Mouse (Mus musculus) macrophage (primary cell): ENCODE data around the gene Timm17a. TPM values are rescaled to one million over a fixed set of nuclear protein-coding genes. Genes with fewer than 3 reads are reported as not detected.

Experiments used
- H3K27ac ChIP-seq: fragments of 350-480 bp; formaldehyde crosslinking; 2 replicates; pipeline ENCODE4 v1.9.0; 2021
- H3K36me3 ChIP-seq: fragments of 350-480 bp; formaldehyde crosslinking; 2 replicates; pipeline ENCODE4 v1.9.0; 2021; ENCODE audit errors: inconsistent target
- H3K4me3 ChIP-seq: fragments of 350-480 bp; formaldehyde crosslinking; 2 replicates; pipeline ENCODE4 v1.9.0; 2021; ENCODE audit errors: inconsistent target
- H3K79me2 ChIP-seq: fragments of 350-480 bp; formaldehyde crosslinking; 2 replicates; pipeline ENCODE4 v1.9.0; 2021; ENCODE audit errors: inconsistent target
- WGBS: methylation state at CpG from one replicate; pipeline ENCODE4 v1.1.7; 2026; ENCODE audit warnings: inconsistent platforms; ENCODE audit not compliant: missing documents; 5-methylcytosine and 5-hydroxymethylcytosine counted together
- polyA plus RNA-seq: library from polyadenylated mRNA; stranded (reverse); fragments of 250-400 nt; gene quantifications from 3 replicates; pipeline ENCODE4 v1.2.4, GENCODE M21; 2018; ENCODE audit warnings: inconsistent platforms

Gene Timm17a
- polyA plus RNA-seq, 1 experiment from 2014 or later, result 30.4 TPM

DNA sequence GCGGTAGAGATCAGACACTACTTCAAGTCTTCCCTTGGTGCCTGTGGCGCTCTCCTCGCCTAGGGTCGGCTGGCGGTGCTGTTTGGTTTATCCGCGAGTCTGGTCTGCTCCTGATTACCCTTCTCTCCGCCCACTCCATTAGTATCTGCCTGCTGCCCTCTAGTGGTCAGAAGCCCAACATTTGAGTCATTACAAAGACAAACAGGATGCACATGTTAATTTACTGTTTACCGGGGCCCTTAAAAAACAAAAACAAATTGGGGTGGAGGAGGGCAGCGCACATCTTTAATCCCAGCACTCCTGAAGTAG lies 54.5 kb downstream of the Timm17a start:
- Histone ChIP-seq H3K36me3 (peaks cover 16% of the 10 kb centered on the region), H3K79me2 (no peaks in the 10 kb centered on the region), H3K4me3 (no peak overlapping the region), H3K27ac (no peak overlapping the region)
- WGBS, result 4% methylated on average over 10 of the region's 10 CpGs

GRCm38 (mm10) chr1:135258380-135259127 lies 55.0 kb downstream of the Timm17a start, which contains the start of gene Elf3:
Gene Elf3 (minus strand): TSS chr1:135258568.
- H3K4me3 ChIP-seq, result no peak within 1 kb of the TSS
- 68% methylated on average over 19 of the region's 19 CpGs for WGBS
- peaks cover 11% of the 10 kb centered on the region for H3K36me3 ChIP-seq
- no peak within 1 kb of the TSS for H3K27ac ChIP-seq
- H3K79me2 ChIP-seq, result no peaks in the 10 kb centered on the region

GRCm38 (mm10) chr1:135256299-135256698 lies 57.3 kb downstream of the Timm17a start:
- Histone ChIP-seq H3K36me3 (no peaks in the 10 kb centered on the region), H3K4me3 (no peak overlapping the region), H3K27ac (no peak overlapping the region), H3K79me2 (no peaks in the 10 kb centered on the region)
- WGBS, result 91% methylated on average over 6 of the region's 6 CpGs

GRCm38 (mm10) chr1:135252854-135253253 lies 60.7 kb downstream of the Timm17a start:
- H3K79me2 ChIP-seq, result no peaks in the 10 kb centered on the region
- H3K27ac ChIP-seq, result no peak overlapping the region
- no peaks in the 10 kb centered on the region for H3K36me3 ChIP-seq
- WGBS, result 66% methylated on average over 4 of the region's 4 CpGs
- no peak overlapping the region for H3K4me3 ChIP-seq

GRCm38 (mm10) chr1:135251405-135251804 lies 62.2 kb downstream of the Timm17a start:
- WGBS, result 92% methylated on average over 8 of the region's 8 CpGs
- H3K4me3 ChIP-seq, result no peak overlapping the region
- no peak overlapping the region for H3K27ac ChIP-seq
- H3K79me2 ChIP-seq, result no peaks in the 10 kb centered on the region
- H3K36me3 ChIP-seq, result no peaks in the 10 kb centered on the region

DNA sequence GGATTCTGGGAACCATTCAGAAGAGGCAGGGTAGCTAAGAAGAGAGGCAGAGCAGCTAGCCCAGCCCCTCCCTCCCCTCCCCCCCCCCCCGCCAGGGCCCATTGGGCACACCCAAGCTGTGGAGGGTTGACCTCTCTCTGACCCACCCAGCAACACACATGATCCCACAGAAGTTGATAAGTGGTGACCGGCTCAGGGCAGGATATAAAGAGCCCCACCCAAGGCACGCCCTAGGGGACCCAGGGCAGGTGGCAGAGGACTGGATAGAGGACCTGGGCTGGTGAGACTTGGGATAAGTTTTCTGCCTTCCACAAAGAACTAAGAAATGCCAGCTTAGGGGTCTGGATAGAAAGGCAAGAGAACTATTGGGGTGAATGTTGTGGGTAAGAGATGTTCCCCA lies 62.9 kb downstream of the Timm17a start:
- H3K79me2 ChIP-seq, result no peaks in the 10 kb centered on the region
- H3K36me3 ChIP-seq, result no peaks in the 10 kb centered on the region
- no peak overlapping the region for H3K4me3 ChIP-seq
- WGBS, result 78% methylated on average over 3 of the region's 3 CpGs
- no peak overlapping the region for H3K27ac ChIP-seq

- WGBS, result 32% methylated on average over 15 of the region's 15 CpGs
- Histone ChIP-seq H3K79me2 (no peaks in the 10 kb centered on the region), H3K36me3 (no peaks in the 10 kb centered on the region), H3K4me3 (no peak overlapping the region), H3K27ac (no peak overlapping the region)
These were observed 65.1 kb downstream of the Timm17a start for GRCm38 (mm10) chr1:135248434-135248850.

Other genes with a start within 250 kb of the Timm17a start
- gene Lgr6, start 208.5 kb downstream of the Timm17a start, polyA plus RNA-seq, result not detected in 3 replicates
- 25.1 to 57.9 TPM (median 26.9 TPM) in 3 replicates for gene Ptpn7, start 181.1 kb downstream of the Timm17a start, polyA plus RNA-seq
- gene Arl8a, start 167.0 kb downstream of the Timm17a start, polyA plus RNA-seq, result 169 to 332 TPM (median 211 TPM) in 3 replicates
- gene Gpr37l1, start 146.1 kb downstream of the Timm17a start, polyA plus RNA-seq, result not detected in 3 replicates
- not detected in 3 replicates for gene Elf3, start 55.2 kb downstream of the Timm17a start, polyA plus RNA-seq
- gene Rnpep, start 29.7 kb downstream of the Timm17a start, polyA plus RNA-seq, result 213 to 249 TPM (median 229 TPM) in 3 replicates
- not detected in 3 replicates for gene Lmod1, start 11.0 kb upstream of the Timm17a start, polyA plus RNA-seq
- gene Shisa4, start 61.5 kb upstream of the Timm17a start, polyA plus RNA-seq, result 0.16 to 1.4 TPM (median 0.23 TPM) in 3 replicates
- 19.0 to 33.5 TPM (median 20.9 TPM) in 3 replicates for gene Ipo9, start 116.7 kb upstream of the Timm17a start, polyA plus RNA-seq